Mouse (Mus musculus): ENCODE measurements around the gene Ttc22.

The Ttc22 gene

GRCm38 (mm10) chr4:106617056-106617455 is 5.2 kb upstream of the Ttc22 start, which contains the start of gene Lexm:
Lexm (minus strand) TSS chr4:106617241.
- DNase-seq, result no peak

- no peak for DNase-seq
Measured at GRCm38 (mm10) chr4:106618898-106619297, 3.3 kb upstream of the Ttc22 start.

GRCm38 (mm10) chr4:106621428-106621827 is 804 bp upstream of the Ttc22 start:
- DNase-seq, result peak; percentile 71 to 74

GRCm38 (mm10) chr4:106622712-106623111 is 480 bp downstream of the Ttc22 start:
- DNase-seq, result no peak

GRCm38 (mm10) chr4:106624271-106624670 is 2.0 kb downstream of the Ttc22 start:
- no peak for DNase-seq

GRCm38 (mm10) chr4:106627809-106628208 is 5.6 kb downstream of the Ttc22 start:
- peak in 1 of 2 experiments; percentile 43 for DNase-seq

GRCm38 (mm10) chr4:106628650-106629360 is 6.6 kb downstream of the Ttc22 start:
- DNase-seq, result peak; percentile 71 to 85

GRCm38 (mm10) chr4:106629374-106629773 is 7.1 kb downstream of the Ttc22 start:
- no peak for DNase-seq

GRCm38 (mm10) chr4:106630333-106631220 is 8.3 kb downstream of the Ttc22 start:
- DNase-seq, result peak; percentile 72 to 84

- no peak for DNase-seq
Measured at GRCm38 (mm10) chr4:106632313-106632712, 10.1 kb downstream of the Ttc22 start.

- DNase-seq, result no peak
Measured at GRCm38 (mm10) chr4:106633281-106634085, 11.3 kb downstream of the Ttc22 start.

- no peak for DNase-seq
Measured at GRCm38 (mm10) chr4:106634086-106634479, 11.9 kb downstream of the Ttc22 start.

- DNase-seq, result peak; percentile 52 to 62
Measured at GRCm38 (mm10) chr4:106643483-106644217, 21.4 kb downstream of the Ttc22 start.

GRCm38 (mm10) chr4:106644218-106644610 is 22.0 kb downstream of the Ttc22 start:
- DNase-seq, result no peak

- DNase-seq, result no peak
Measured at GRCm38 (mm10) chr4:106645797-106646196, 23.6 kb downstream of the Ttc22 start.

- peak in 1 of 2 experiments; percentile 58 for DNase-seq
Measured at GRCm38 (mm10) chr4:106647137-106647536, 24.9 kb downstream of the Ttc22 start.

GRCm38 (mm10) chr4:106650833-106651527 is 28.7 kb downstream of the Ttc22 start, which contains the start of gene Pars2:
Pars2 (plus strand) TSS chr4:106651069.
- DNase-seq, result peak; percentile 97 to 99

- DNase-seq, result no peak
Measured at GRCm38 (mm10) chr4:106652546-106652945, 30.3 kb downstream of the Ttc22 start.

- no peak for DNase-seq
Measured at GRCm38 (mm10) chr4:106653051-106653450, 30.8 kb downstream of the Ttc22 start.

GRCm38 (mm10) chr4:106655681-106656080 is 33.4 kb downstream of the Ttc22 start:
- DNase-seq, result no peak

- peak in 1 of 2 experiments; percentile 35 for DNase-seq
Measured at GRCm38 (mm10) chr4:106663956-106664470, 41.8 kb downstream of the Ttc22 start.

Measured in kidney, postnatal 25 days (tissue).